Mouse (Mus musculus): ENCODE measurements at regions not wholly inside any gene's neighbourhood (a gene's known extent, or its start where the extent isn't known, plus 50 kb on each side); places are given as distances from the start of the nearest gene placed in this dataset.

GRCm38 (mm10) chr1:42167790-42168572 is 527.6 kb upstream of the Pou3f3 start:
- H3K27ac ChIP-seq, result no peak overlapping the region
- no peaks in the 10 kb centered on the region for H3K36me3 ChIP-seq
- H3K4me1 ChIP-seq, result no peaks in the 10 kb centered on the region
- no peak overlapping the region for H3K9ac ChIP-seq
- no peaks in the 10 kb centered on the region for H3K27me3 ChIP-seq
- no peak overlapping the region for H3K4me3 ChIP-seq
- WGBS, result 85% methylated on average over 7 of the region's 7 CpGs
- H3K9me3 ChIP-seq (replicated peaks), result no peaks in the 10 kb centered on the region
- ATAC-seq (ENCODE audit: low FRiP score), result no peak
- H3K4me2 ChIP-seq (replicated peaks), result no peak overlapping the region

- Histone ChIP-seq H3K27ac (no peak overlapping the region), H3K4me3 (no peak overlapping the region), H3K4me2 (replicated peaks) (no peak overlapping the region), H3K27me3 (no peaks in the 10 kb centered on the region), H3K36me3 (no peaks in the 10 kb centered on the region), H3K9me3 (replicated peaks) (no peaks in the 10 kb centered on the region), H3K4me1 (no peaks in the 10 kb centered on the region), H3K9ac (no peak overlapping the region)
- no peak for ATAC-seq (ENCODE audit: low FRiP score)
- WGBS, result 86% methylated on average over 3 of the region's 3 CpGs
Observed at GRCm38 (mm10) chr1:42169505-42169904, 526.1 kb upstream of the Pou3f3 start.

GRCm38 (mm10) chr1:42186295-42186694 is 509.3 kb upstream of the Pou3f3 start:
- H3K4me3 ChIP-seq, result no peak overlapping the region
- no peak for ATAC-seq (ENCODE audit: low FRiP score)
- H3K27me3 ChIP-seq, result no peaks in the 10 kb centered on the region
- H3K9ac ChIP-seq, result no peak overlapping the region
- no peak overlapping the region for H3K27ac ChIP-seq
- no peaks in the 10 kb centered on the region for H3K36me3 ChIP-seq
- no peaks in the 10 kb centered on the region for H3K9me3 ChIP-seq (replicated peaks)
- H3K4me1 ChIP-seq, result no peaks in the 10 kb centered on the region
- no peak overlapping the region for H3K4me2 ChIP-seq (replicated peaks)

GRCm38 (mm10) chr1:42228098-42228497 is 467.5 kb upstream of the Pou3f3 start:
- Histone ChIP-seq H3K9me3 (replicated peaks) (no peaks in the 10 kb centered on the region), H3K4me1 (peaks cover 4% of the 10 kb centered on the region; the same call in 1 of the 2 replicates), H3K36me3 (no peaks in the 10 kb centered on the region), H3K4me3 (no peak overlapping the region), H3K4me2 (replicated peaks) (no peak overlapping the region), H3K9ac (no peak overlapping the region), H3K27me3 (no peaks in the 10 kb centered on the region), H3K27ac (no peak overlapping the region)
- WGBS, result 67% methylated on average over 1 of the region's 1 CpGs
- no peak for ATAC-seq (ENCODE audit: low FRiP score)

GRCm38 (mm10) chr1:42229711-42230110 is 465.9 kb upstream of the Pou3f3 start:
- no peaks in the 10 kb centered on the region for H3K27me3 ChIP-seq
- H3K4me1 ChIP-seq, result peaks cover 8% of the 10 kb centered on the region; the same call in 1 of the 2 replicates
- H3K36me3 ChIP-seq, result no peaks in the 10 kb centered on the region
- no peak overlapping the region for H3K4me2 ChIP-seq (replicated peaks)
- H3K4me3 ChIP-seq, result no peak overlapping the region
- H3K27ac ChIP-seq, result no peak overlapping the region
- no peaks in the 10 kb centered on the region for H3K9me3 ChIP-seq (replicated peaks)
- no peak overlapping the region for H3K9ac ChIP-seq
- WGBS, result 77% methylated on average over 12 of the region's 12 CpGs
- no peak for ATAC-seq (ENCODE audit: low FRiP score)

GRCm38 (mm10) chr1:42230469-42231040 is 465.0 kb upstream of the Pou3f3 start:
- no peaks in the 10 kb centered on the region for H3K36me3 ChIP-seq
- no peaks in the 10 kb centered on the region for H3K27me3 ChIP-seq
- WGBS, result 92% methylated on average over 21 of the region's 21 CpGs
- H3K4me3 ChIP-seq, result no peak overlapping the region
- no peak overlapping the region for H3K9ac ChIP-seq
- no peak overlapping the region for H3K27ac ChIP-seq
- ATAC-seq (ENCODE audit: low FRiP score), result no peak
- no peaks in the 10 kb centered on the region for H3K9me3 ChIP-seq (replicated peaks)
- H3K4me2 ChIP-seq (replicated peaks), result no peak overlapping the region
- peaks cover 8% of the 10 kb centered on the region; the same call in 1 of the 2 replicates for H3K4me1 ChIP-seq

GRCm38 (mm10) chr1:42231091-42231490 is 464.5 kb upstream of the Pou3f3 start:
- Histone ChIP-seq H3K9ac (no peak overlapping the region), H3K27me3 (no peaks in the 10 kb centered on the region), H3K36me3 (no peaks in the 10 kb centered on the region), H3K4me1 (peaks cover 8% of the 10 kb centered on the region; the same call in 1 of the 2 replicates), H3K4me3 (no peak overlapping the region), H3K4me2 (replicated peaks) (no peak overlapping the region), H3K27ac (no peak overlapping the region), H3K9me3 (replicated peaks) (no peaks in the 10 kb centered on the region)
- 70% methylated on average over 5 of the region's 5 CpGs for WGBS
- no peak for ATAC-seq (ENCODE audit: low FRiP score)

- Histone ChIP-seq H3K27me3 (no peaks in the 10 kb centered on the region), H3K9me3 (replicated peaks) (no peaks in the 10 kb centered on the region), H3K36me3 (no peaks in the 10 kb centered on the region), H3K4me2 (replicated peaks) (no peak overlapping the region), H3K9ac (no peak overlapping the region), H3K27ac (no peak overlapping the region), H3K4me3 (no peak overlapping the region), H3K4me1 (peaks cover 8% of the 10 kb centered on the region; the same call in 1 of the 2 replicates)
- ATAC-seq (ENCODE audit: low FRiP score), result no peak
- 95% methylated on average over 5 of the region's 5 CpGs for WGBS
Observed at GRCm38 (mm10) chr1:42231897-42232296, 463.7 kb upstream of the Pou3f3 start.

GRCm38 (mm10) chr1:42232716-42233115 is 462.9 kb upstream of the Pou3f3 start:
- Histone ChIP-seq H3K36me3 (no peaks in the 10 kb centered on the region), H3K27ac (0 out of 2 replicates have a peak overlapping the region, but pooled peaks have one; percentile 41), H3K4me3 (no peak overlapping the region), H3K9me3 (replicated peaks) (no peaks in the 10 kb centered on the region), H3K9ac (no peak overlapping the region), H3K27me3 (no peaks in the 10 kb centered on the region), H3K4me1 (peaks cover 8% of the 10 kb centered on the region; the same call in 1 of the 2 replicates), H3K4me2 (replicated peaks) (no peak overlapping the region)
- no peak for ATAC-seq (ENCODE audit: low FRiP score)
- WGBS, result 75% methylated on average over 6 of the region's 6 CpGs

GRCm38 (mm10) chr1:42233289-42233688 is 462.3 kb upstream of the Pou3f3 start:
- 10% methylated on average over 10 of the region's 10 CpGs for WGBS
- peaks cover 8% of the 10 kb centered on the region; the same call in 1 of the 2 replicates for H3K4me1 ChIP-seq
- H3K4me3 ChIP-seq, result no peak overlapping the region
- H3K27ac ChIP-seq, result 0 out of 2 replicates have a peak overlapping the region, but pooled peaks have one; percentile 41
- no peaks in the 10 kb centered on the region for H3K9me3 ChIP-seq (replicated peaks)
- no peak overlapping the region for H3K9ac ChIP-seq
- H3K36me3 ChIP-seq, result no peaks in the 10 kb centered on the region
- H3K4me2 ChIP-seq (replicated peaks), result 0 out of 2 replicates have a peak overlapping the region, but pooled peaks have one; percentile 30
- no peaks in the 10 kb centered on the region for H3K27me3 ChIP-seq
- peak; percentile 90 for ATAC-seq (ENCODE audit: low FRiP score)

GRCm38 (mm10) chr1:42236466-42237010 is 459.0 kb upstream of the Pou3f3 start:
- Histone ChIP-seq H3K36me3 (no peaks in the 10 kb centered on the region), H3K4me1 (peaks cover 8% of the 10 kb centered on the region; the same call in 1 of the 2 replicates), H3K4me2 (replicated peaks) (no peak overlapping the region), H3K27ac (no peak overlapping the region), H3K9me3 (replicated peaks) (no peaks in the 10 kb centered on the region), H3K27me3 (no peaks in the 10 kb centered on the region), H3K4me3 (no peak overlapping the region), H3K9ac (no peak overlapping the region)
- ATAC-seq (ENCODE audit: low FRiP score), result no peak
- WGBS, result 78% methylated on average over 2 of the region's 2 CpGs

GRCm38 (mm10) chr1:42238408-42238807 is 457.2 kb upstream of the Pou3f3 start:
- Histone ChIP-seq H3K9me3 (replicated peaks) (no peaks in the 10 kb centered on the region), H3K9ac (no peak overlapping the region), H3K4me1 (peaks cover 18% of the 10 kb centered on the region), H3K4me3 (no peak overlapping the region), H3K4me2 (replicated peaks) (no peak overlapping the region), H3K27ac (no peak overlapping the region), H3K36me3 (no peaks in the 10 kb centered on the region), H3K27me3 (no peaks in the 10 kb centered on the region)
- no peak for ATAC-seq (ENCODE audit: low FRiP score)
- 88% methylated on average over 3 of the region's 3 CpGs for WGBS
